Mouse (Mus musculus): ENCODE data around the gene Mtmr12.

DNA sequence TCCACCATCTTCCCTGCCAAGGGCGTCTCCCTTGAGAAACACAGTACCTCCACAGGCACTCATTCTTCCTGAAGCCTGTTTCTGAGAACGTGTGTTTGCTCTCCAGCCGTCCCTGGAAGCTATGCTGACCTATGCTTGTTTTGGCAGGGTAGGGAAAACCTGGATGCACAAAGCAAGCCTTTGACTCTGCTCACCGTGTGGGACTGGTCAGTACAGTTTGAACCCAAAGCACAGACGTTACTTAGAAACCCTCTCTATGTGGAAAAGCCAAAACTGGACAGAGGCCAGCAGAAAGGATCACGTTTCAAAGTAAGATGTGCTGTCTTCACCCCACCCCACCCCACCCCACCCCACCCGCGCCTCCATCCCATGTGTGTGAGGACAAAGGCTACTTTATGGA is 61.6 kb downstream of the Mtmr12 start:
- TF ChIP-seq CTCF (IDR thresholded peaks at IDR 0.05; ENCODE audit: low read depth, low read length) (no peak), POLR2A (IDR thresholded peaks at IDR 0.05; ENCODE audit: extremely low read depth, insufficient read depth, low read length) (no peak)

Data from liver, adult 2 months (tissue).